Mouse (Mus musculus): ENCODE data around the gene Acvr2b.
"Not testable (repeated sequence)": the region's sequence is repeated elsewhere in the genome, so short reads cannot be mapped to it uniquely, and the experiment has no call there.

Gene Acvr2b

DNA sequence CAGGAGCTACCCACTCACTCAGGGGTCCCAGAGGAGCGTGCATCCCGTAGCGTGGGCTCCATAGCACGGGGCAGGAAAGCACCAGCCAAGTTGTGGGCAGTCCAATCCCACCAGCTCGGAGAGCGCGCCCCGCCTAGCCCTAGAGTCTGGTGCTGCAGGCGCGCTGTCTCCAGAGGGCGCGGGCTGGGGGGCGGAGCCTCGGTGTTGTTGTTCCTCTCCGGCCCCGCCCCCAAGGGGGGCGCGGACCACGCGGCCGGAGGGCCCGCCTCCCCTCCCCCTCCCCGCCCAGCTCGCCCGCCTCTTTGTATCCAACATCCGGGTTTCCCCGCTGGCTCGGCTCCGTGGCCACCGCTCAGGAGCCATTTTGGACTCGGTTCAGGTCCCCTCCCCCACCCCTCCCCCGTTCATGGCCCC, at the start of gene Acvr2b:
Gene Acvr2b, plus strand, starts transcription at position 318 of the 414 bp plus-strand sequence.
- DNase-seq (ENCODE audit: low read depth) = peak; percentile 74

DNA sequence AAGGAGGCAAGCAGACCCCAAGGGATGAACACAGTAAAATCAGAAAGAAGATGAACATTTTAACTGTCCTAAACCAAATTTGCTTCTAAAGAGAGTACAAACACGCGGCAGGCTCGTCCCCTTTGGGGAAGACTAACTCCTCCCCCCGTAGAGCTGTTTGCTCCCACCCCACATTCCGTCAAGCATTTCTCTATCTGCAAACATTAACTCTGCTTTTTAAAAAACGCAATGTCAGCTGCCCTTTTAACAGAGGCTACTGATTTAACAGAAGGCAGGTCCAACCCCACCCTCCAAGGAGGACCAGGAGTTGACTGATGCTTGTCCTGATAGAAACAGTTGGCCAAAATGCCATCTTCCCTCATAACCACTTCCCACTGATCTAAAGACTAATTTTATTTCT, 48.0 kb upstream of the Acvr2b start:
- DNase-seq (ENCODE audit: low read depth) = no peak

DNA sequence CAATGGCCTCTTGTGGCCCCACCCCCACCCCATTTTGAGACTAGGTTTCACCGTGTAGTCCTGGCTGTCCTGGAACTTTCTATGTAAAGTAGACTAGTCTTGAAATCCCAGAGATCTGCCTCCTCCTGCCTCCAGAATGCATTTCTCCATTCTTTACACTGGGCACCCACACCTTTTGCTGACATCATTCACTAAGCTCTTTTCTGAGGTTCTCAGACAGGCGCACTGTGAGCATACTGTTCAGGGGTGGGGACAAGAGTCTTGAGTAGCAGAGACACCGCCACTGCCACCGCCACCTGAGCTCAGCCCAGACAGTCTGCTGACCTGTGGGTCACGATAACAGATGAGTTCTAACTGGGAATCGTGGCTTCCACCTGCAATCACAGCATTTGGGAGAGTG, 46.0 kb upstream of the Acvr2b start:
- no peak for DNase-seq (ENCODE audit: low read depth)

DNA sequence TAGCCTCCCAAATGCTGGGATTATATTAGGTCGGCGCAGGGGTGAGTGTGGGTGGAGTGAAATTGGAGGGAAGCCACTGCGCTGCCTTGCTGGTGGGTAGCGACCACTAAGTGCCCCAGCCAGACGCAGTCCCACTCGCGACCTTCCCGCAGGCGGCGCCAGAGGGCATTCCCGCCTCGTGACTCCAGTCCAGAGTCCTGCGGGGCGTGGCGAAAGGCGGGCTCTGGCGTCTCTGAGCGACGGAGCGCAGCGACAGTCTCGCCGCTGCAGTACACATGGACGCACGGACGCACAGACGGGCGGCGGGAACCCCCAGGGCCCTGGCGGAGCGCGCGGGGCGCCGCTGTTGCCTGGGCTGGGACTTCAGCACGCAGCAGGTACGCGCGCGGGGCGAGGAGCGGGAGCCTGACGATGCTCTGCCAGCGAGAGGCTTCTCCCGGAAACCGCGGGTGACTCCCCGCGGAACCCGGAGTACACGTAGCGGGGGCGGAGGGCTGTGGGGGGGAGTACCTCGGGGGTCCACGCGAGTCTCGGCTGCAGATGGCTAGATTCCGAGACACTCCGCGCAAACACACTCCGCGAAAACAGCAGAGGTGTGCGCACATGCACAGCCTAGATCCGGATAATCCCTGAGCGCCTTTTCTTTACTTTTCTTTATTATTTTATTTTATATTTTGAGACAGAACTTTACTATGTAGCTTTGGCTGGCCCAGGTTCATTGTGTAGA, 44.4 kb upstream of the Acvr2b start, which contains the start of gene Xylb:
Gene Xylb, plus strand, starts transcription at position 51 of the 727 bp plus-strand sequence.
- peak; percentile 85 for DNase-seq (ENCODE audit: low read depth)

DNA sequence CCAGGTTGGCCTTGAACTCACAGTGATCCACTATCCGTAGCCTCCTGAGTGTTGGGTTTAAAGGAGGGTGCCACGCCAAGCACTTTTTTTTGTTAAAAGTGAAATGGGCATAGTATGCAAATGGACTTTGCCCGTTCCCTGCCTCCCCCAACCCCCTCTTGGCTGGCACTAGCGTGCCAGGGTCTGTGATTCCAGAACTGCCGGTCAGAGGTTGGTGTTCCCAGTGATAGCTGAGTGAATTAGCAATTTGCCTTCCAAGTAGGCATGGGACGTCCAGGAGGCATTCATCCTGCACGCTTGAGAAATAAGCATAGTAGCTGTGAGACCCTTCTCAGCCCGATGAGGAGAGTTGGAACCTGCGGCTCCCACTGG, 43.9 kb upstream of the Acvr2b start:
- DNase-seq (ENCODE audit: low read depth) = no peak

DNA sequence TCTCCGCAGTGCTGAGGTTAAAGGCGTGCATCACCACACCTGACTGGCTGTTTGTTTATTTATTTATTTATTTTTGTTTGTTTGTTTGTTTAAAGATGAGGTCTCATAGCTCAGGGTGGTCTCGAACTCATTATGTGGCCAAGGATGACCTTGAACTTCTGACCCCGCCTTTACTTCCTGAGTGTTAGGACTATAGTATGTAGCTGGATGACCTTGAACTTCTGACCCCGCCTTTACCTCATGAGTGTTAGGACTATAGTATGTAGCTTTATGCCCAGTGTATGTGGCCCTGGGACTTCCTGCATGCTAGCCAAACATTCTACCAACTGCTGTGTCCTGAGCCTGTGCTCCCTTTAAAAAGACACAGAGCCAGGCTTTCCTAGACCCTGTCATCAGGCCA, 40.5 kb upstream of the Acvr2b start:
- no peak for DNase-seq (ENCODE audit: low read depth)

DNA sequence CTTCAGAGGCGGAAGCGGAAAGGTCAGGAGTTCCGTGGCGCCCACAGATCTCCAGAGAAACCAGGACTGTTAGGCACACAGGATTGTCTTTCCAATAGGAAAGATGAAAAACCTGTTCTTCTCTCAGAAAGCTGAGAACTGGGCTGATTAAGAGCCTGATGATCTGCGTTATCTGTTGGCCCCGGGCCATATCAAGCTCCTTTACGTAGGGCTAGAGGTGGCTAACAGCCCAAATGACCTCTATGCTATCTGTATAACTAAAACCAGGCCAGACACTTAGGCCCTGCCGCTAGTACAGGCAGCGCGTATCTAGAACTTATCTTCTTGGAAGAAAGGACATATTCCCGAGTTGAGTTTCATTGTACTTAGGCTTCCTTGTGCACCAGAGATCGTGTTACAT, 38.7 kb upstream of the Acvr2b start:
- no peak for DNase-seq (ENCODE audit: low read depth)

DNA sequence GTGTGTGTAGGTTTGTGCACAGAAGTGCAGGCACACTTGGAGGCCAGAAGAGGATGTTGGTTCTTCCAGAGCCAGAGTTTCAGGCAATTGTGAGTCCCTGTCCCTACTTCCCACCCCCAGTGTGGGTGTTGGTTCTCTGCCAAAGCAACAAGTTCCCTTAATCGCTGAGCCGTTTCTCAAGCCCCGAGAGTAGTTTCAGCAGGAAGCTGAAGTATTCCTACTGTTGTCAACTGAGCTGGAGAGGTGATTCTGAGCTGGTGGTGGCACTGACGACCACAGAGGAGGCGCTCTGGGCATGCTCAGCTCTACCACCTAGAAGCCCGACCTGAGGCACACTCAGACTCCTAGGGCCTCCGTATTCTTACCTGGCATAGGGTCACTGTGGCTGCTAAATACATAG, 36.6 kb upstream of the Acvr2b start, which contains the start of gene Slc22a14:
Gene Slc22a14, minus strand, starts transcription at position 270 of the 400 bp plus-strand sequence.
- DNase-seq (ENCODE audit: low read depth) = no peak

DNA sequence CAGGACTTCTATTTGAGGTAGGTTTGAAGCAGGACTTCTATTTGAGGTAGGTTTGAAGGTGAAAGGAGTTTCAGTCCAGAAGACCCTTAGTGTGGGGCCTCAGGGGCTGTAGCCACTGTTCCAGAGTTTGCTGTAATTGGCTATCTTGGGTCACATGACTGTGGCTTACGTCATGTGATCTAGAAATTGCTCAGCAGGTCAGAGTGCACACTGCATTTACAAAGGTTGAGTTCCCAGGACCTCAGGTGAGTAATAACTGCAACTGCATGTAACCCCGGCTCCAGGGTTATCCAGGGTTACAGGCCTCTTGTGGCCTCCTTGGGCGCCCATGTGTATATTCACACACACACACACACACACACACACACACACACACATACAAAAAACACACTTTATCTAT, 33.6 kb upstream of the Acvr2b start:
- DNase-seq (ENCODE audit: low read depth) = no peak

DNA sequence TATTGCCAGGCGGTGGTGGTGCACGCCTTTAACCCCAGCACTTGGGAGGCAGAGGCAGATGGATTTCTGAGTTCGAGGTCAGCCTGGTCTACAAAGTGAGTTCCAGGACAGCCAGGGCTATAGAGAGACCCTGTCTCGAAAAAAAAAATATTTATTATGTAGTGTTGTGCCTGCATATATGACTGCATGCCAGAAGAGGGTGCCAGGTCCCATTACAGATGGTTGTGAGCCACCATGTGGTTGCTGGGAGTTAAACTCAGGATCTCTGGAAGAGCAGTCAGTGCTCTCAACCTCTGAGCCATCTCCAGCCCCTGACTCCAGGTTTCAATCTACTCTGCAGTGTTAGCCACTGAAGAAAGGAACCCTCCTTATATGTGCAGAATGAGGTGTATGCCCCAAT, 31.1 kb upstream of the Acvr2b start:
- not testable (repeated sequence) for DNase-seq (ENCODE audit: low read depth)

DNA sequence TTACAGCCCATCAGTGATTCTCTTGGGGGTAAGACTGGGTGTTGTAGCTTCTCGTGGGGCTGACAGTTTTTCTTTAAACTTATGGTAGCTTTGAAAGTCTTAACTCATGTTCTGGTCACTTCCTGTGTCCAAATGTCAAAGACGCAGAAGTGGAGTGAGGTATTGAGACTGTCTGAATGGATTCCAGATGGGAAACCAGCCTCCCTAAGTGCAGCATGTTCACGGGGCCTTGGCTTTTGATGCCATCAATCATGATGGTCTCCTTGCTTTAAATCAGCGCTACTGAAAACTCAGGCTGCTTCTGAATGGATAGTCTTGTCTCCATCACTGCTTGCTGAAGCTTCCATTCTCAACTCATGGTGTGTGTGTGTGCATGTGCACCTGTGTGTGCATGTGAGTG, 30.7 kb upstream of the Acvr2b start:
- no peak for DNase-seq (ENCODE audit: low read depth)

DNA sequence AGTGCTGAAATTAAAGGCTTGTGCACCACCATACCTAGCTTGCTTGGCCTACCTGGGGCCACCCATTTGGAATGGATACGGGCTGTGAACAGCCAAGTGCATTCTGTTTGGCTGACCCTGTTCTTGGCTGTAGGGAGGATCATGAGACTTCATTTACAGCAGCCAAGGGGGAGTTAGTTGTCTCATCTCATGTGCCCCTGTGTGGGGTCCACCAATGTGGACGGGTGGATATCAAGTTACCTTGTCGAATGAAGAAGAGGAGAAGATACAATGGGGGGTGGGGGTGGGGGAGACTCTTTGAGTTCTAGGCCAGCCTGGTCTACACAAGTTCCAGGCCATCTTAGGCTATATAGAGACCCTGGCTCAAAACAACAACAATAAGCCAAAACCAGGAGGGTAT, 26.9 kb upstream of the Acvr2b start:
- DNase-seq (ENCODE audit: low read depth) = no peak

DNA sequence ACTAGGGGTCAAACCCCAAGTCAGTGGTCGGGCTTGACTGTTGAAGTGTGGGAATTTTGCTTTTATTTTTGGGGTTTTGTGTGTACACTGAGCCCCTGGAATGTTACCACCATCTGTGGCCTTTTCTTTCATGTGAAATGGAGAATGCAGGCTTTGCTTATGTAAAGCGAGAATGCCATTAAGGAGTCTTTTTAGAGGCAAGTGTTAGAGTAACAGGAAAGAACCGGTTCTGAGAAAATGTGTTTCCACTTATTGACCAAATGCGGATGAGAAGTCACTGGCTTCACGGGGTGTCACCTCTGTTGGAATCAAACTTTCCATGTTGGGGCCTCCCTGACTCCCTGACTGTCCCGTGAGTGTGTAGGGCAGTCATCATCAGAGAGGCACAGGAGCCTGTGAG, 26.4 kb upstream of the Acvr2b start:
- no peak for DNase-seq (ENCODE audit: low read depth)

DNA sequence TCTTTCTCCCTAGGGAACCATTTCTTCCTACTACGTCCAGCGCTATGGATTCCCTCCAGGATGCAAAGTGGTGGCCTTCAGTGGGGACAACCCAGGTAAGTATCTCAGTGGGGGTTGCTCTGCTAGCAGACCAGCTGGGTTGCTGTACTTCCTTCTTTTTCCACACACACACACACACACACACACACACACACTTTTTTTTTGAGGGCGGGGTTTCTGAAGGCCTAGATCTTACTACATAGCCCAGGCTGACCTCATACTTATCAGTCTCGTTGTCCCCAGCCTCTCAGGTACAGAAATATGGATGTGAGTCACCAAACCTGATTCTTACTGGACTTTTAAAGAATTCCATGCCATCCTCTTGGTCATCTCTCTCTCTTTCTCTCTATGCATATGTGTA, 23.7 kb upstream of the Acvr2b start:
- DNase-seq (ENCODE audit: low read depth) = no peak

DNA sequence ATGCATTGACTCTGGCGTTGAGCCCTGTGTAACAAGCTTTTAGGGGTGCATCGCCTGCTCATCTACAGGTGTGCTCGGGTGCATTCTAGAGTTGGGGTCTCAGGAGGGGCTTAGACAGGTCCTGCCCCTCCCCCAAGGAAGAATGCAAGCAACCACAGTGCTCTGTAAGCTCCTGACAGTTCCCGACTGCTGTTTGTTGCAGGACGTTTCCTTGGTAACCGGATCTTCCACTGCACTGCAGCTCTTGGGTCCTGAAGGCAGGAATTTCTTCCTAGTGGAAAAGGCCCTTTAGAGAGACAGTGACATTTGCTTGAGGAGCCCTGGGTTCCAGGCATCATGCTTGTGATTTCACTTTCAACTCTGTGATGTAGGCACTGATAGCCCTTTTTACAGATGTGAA, 19.3 kb upstream of the Acvr2b start:
- no peak for DNase-seq (ENCODE audit: low read depth)

DNA sequence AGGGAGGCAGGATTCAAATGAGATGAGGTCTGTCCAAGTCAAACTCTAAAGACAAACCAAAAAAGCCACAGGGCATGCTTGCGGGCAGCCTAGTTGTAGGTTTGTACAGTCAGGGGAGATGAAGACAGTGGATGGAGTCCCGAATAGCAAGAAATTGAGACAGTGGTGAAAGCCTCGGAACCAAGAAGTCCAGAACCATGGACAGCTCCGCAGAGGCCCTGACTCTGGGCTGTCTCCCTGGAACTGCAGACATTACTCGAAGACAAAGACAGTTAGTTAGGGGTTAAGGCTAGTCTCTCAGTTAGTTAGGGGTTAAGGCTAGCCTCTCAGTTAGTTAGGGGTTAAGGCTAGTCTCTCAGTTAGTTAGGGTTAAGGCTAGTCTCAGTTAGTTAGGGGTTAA, 13.0 kb upstream of the Acvr2b start:
- DNase-seq (ENCODE audit: low read depth) = peak; percentile 30

DNA sequence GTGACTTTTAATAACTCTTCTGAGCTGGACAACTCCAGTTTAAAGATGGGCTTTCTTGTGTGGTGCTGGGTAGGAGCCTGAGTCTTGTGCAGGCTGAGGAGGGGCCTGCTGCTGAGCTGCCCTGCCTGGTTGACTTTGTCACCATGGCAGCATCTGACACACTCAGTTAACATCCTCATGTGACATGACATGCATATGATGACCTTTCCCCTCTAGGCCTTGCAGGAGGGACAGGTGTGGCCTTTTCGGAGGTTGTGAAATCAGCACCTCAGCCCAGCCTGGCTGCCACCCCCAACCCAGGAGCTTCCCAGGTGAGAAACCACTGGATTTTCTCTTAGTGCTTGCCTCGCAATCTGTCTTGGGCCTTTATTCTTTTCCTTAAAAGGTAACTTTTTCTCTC, 11.7 kb upstream of the Acvr2b start:
- no peak for DNase-seq (ENCODE audit: low read depth)

DNA sequence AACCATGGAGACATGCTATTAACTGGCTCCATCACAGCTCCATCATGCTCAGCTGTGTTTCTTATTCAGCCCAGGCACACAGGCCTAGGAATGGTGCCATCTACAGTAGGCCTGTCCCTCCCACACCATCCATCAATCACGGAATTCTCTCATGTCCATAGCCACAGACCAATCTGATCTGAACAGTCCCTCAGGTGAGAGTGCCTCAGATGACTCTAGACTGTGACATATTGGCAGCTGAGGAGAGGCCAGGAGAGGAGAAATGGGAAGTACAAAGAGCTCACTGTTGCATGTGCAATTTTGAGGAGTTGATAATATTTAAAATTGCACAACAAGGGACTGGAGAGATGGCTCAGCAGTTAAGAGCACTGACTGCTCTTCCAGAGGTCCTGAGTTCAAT, 7.1 kb upstream of the Acvr2b start:
- DNase-seq (ENCODE audit: low read depth) = no peak

DNA sequence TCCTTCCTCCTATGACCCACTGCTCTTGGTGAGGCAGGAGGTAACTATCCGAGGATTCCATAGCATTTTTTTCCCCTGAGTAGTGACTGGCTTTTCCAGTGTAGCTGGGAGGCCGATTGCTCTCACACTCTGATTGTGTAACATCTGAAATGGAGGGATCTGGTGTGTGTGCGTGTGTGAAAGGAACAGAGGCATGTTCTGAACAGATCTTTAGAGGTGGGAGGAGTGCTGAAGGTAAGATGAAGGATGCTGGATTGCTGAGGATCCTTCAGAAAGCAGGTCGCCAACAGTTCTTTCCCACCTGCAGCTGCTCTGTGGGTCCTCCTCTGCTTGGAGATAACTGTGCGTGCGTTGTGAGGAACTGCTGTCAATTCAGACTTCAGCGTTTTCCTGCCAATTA, 567 bp upstream of the Acvr2b start:
- peak; percentile 8 for DNase-seq (ENCODE audit: low read depth)

DNA sequence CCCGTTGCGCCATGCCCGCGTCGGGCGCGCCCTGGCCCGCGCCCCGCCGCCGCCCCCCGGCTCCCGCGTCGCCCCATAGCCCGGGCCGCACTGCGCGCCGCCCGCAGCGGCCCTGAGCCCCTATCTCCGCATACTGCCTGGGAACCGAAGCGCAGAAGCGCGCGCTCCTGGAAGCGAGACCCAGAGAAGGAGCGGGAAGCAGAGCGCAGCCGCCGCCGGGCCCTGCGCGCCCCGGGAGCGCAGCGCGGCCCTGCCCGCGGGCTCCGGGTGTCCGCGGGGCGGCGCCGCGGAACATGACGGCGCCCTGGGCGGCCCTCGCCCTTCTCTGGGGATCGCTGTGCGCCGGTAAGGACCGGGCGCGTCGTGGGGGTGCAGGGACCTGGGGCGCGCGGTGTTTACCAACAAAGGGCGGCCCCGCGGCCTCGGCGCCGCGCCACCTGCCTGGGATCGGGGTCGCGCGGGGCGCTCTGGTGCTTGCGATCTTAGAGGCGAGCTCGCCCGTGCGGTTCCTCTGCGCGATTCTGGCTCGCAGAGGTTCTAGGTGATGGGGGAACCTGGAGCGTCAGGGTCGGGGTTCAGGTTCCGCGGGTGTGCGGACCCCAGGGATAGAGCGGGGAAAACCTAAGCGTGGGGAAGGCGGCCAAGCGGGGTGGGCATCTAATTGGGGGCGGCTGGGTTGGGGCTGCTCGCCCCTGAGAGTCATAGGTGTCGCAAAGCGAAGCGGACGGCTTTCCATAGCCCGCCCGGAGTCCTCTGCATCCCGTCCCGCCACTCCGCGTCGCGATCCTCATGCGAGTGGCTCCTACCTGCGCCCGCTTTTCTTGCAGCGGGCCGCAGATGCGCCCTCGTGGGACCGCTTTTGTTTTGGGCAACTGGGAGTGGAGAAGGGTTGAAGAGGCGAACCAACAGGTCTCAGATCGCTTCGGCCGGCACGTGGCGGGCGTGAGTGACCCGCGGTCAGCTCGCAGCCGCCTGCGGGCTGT, 626 bp downstream of the Acvr2b start:
- DNase-seq (ENCODE audit: low read depth) = peak; percentile 9

DNA sequence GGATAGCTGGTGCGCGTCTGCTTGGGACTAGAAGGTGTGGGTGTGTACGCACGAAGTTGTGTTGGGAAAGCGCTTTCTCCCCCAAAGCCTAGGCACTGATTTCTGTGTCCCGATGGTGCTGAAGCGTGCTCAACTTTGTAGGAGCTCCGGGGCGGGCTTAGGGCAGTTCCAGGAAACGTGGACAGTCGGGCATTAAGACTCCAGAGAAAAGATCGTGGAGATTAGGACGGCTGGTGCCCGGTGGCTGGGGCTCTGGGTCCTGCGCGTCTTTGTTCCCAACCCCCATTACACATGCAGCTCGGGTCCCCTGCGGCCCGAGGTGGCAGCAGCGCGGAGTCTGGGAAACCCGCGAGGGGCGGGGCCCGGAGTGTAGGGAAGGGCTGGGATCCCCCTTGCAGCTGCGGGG, 1.3 kb downstream of the Acvr2b start:
- no peak for DNase-seq (ENCODE audit: low read depth)

DNA sequence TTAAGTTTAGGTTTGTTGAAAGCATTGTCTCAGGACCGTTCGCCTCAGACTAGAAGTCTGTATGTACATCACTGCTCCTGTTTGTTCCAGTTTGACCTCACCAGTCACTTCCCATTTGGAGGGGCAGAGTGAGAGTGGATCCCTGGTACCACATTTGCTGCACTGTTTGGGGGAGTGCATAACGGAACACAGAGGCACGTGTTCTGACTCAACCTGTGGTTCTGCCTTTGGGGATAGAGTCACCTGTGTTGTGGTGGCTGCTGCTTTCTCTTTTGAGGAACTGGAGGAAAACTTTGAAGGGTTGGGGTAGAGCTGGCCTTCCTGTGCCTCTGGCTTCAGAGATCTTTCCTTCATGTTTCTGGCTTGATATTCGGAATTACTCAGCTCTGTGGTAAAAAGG, 2.2 kb downstream of the Acvr2b start:
- no peak for DNase-seq (ENCODE audit: low read depth)

DNA sequence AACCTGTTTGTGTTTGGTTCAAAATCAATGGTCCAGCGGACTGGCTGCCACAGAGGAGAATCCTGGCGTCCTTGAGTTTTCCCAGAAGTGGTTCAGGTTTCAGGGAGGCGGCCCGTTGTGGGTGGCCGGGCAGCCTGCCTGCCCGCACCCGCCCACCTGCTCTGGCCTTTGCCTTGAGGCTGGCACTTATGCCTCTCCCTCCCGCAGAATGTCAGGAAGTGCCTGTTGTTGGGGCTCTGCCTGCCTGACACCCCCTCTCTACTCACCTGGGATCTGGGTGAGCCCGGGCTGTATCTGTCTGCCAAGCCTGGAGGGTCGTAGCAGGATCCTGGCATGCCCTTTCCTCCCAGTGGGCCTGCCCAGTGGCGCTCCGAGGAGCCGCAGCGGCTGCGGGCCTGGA, 6.0 kb downstream of the Acvr2b start:
- DNase-seq (ENCODE audit: low read depth) = no peak

All from c-Kit-positive CD71-positive TER-119-negative erythroid progenitor cells, embryonic 14.5 days (primary cell).